Mouse (Mus musculus): ENCODE data around the gene Gsk3a. TPM values are rescaled to one million over a fixed set of nuclear protein-coding genes. Genes with fewer than 3 reads are reported as not detected.

The Gsk3a gene
- 56.1 TPM for polyA plus RNA-seq (2015; fragmentation: Illumina TruSeq; extraction: RNeasy Lipid Tissue Mini Kit (QIAGEN cat#74804); ENCODE audit: insufficient read depth, low replicate concordance)

GRCm38 (mm10) chr7:25237249-25238014 lies at the start of gene Gsk3a:
Gene Gsk3a (minus strand): TSS chr7:25237851.

GRCm38 (mm10) chr7:25267301-25267750 lies 29.7 kb upstream of the Gsk3a start, which contains the start of gene Cic:
Gene Cic (plus strand): TSS chr7:25267704.

GRCm38 (mm10) chr7:25250141-25250972 lies 12.7 kb upstream of the Gsk3a start, which contains the start of gene Erf:
Gene Erf (minus strand): TSS chr7:25250761.

GRCm38 (mm10) chr7:25221102-25221883 lies 16.4 kb downstream of the Gsk3a start, which contains the start of gene Zfp526:
Gene Zfp526 (plus strand): TSS chr7:25221425.

GRCm38 (mm10) chr7:25220457-25221101 lies 17.1 kb downstream of the Gsk3a start, which contains the start of gene Dedd2:
Gene Dedd2 (minus strand): TSS chr7:25220615.

GRCm38 (mm10) chr7:25179606-25180161 lies 58.0 kb downstream of the Gsk3a start, which contains the start of gene Pou2f2:
Gene Pou2f2 (minus strand): TSS chr7:25179726.

Other genes with a start within 250 kb of the Gsk3a start
- gene Atp1a3, start 231.9 kb downstream of the Gsk3a start, polyA plus RNA-seq (2015; fragmentation: Illumina TruSeq; extraction: RNeasy Lipid Tissue Mini Kit (QIAGEN cat#74804); ENCODE audit: insufficient read depth, low replicate concordance) = 4.9 TPM
- 2.4 TPM for gene Grik5, start 165.5 kb downstream of the Gsk3a start, polyA plus RNA-seq (2015; fragmentation: Illumina TruSeq; extraction: RNeasy Lipid Tissue Mini Kit (QIAGEN cat#74804); ENCODE audit: insufficient read depth, low replicate concordance)
- 1.7 TPM for gene Zfp574, start 165.3 kb downstream of the Gsk3a start, polyA plus RNA-seq (2015; fragmentation: Illumina TruSeq; extraction: RNeasy Lipid Tissue Mini Kit (QIAGEN cat#74804); ENCODE audit: insufficient read depth, low replicate concordance)
- 34.8 TPM for gene Pou2f2, start 58.1 kb downstream of the Gsk3a start, polyA plus RNA-seq (2015; fragmentation: Illumina TruSeq; extraction: RNeasy Lipid Tissue Mini Kit (QIAGEN cat#74804); ENCODE audit: insufficient read depth, low replicate concordance)
- gene Dedd2, start 17.2 kb downstream of the Gsk3a start, polyA plus RNA-seq (2015; fragmentation: Illumina TruSeq; extraction: RNeasy Lipid Tissue Mini Kit (QIAGEN cat#74804); ENCODE audit: insufficient read depth, low replicate concordance) = 21.2 TPM
- 6.4 TPM for gene Zfp526, start 16.4 kb downstream of the Gsk3a start, polyA plus RNA-seq (2015; fragmentation: Illumina TruSeq; extraction: RNeasy Lipid Tissue Mini Kit (QIAGEN cat#74804); ENCODE audit: insufficient read depth, low replicate concordance)
- 4.6 TPM for gene Erf, start 12.9 kb upstream of the Gsk3a start, polyA plus RNA-seq (2015; fragmentation: Illumina TruSeq; extraction: RNeasy Lipid Tissue Mini Kit (QIAGEN cat#74804); ENCODE audit: insufficient read depth, low replicate concordance)
- 85.9 TPM for gene Cic, start 29.9 kb upstream of the Gsk3a start, polyA plus RNA-seq (2015; fragmentation: Illumina TruSeq; extraction: RNeasy Lipid Tissue Mini Kit (QIAGEN cat#74804); ENCODE audit: insufficient read depth, low replicate concordance)
- 21.5 TPM for gene Pafah1b3, start 60.1 kb upstream of the Gsk3a start, polyA plus RNA-seq (2015; fragmentation: Illumina TruSeq; extraction: RNeasy Lipid Tissue Mini Kit (QIAGEN cat#74804); ENCODE audit: insufficient read depth, low replicate concordance)
- not detected for gene Prr19, start 63.6 kb upstream of the Gsk3a start, polyA plus RNA-seq (2015; fragmentation: Illumina TruSeq; extraction: RNeasy Lipid Tissue Mini Kit (QIAGEN cat#74804); ENCODE audit: insufficient read depth, low replicate concordance)
- gene Tmem145, start 68.3 kb upstream of the Gsk3a start, polyA plus RNA-seq (2015; fragmentation: Illumina TruSeq; extraction: RNeasy Lipid Tissue Mini Kit (QIAGEN cat#74804); ENCODE audit: insufficient read depth, low replicate concordance) = not detected
- 2.7 TPM for gene Megf8, start 79.3 kb upstream of the Gsk3a start, polyA plus RNA-seq (2015; fragmentation: Illumina TruSeq; extraction: RNeasy Lipid Tissue Mini Kit (QIAGEN cat#74804); ENCODE audit: insufficient read depth, low replicate concordance)
- not detected for gene Cnfn, start 131.9 kb upstream of the Gsk3a start, polyA plus RNA-seq (2015; fragmentation: Illumina TruSeq; extraction: RNeasy Lipid Tissue Mini Kit (QIAGEN cat#74804); ENCODE audit: insufficient read depth, low replicate concordance)
- gene Lipe, start 160.9 kb upstream of the Gsk3a start, polyA plus RNA-seq (2015; fragmentation: Illumina TruSeq; extraction: RNeasy Lipid Tissue Mini Kit (QIAGEN cat#74804); ENCODE audit: insufficient read depth, low replicate concordance) = 9.6 TPM
- gene Cxcl17, start 175.0 kb upstream of the Gsk3a start, polyA plus RNA-seq (2015; fragmentation: Illumina TruSeq; extraction: RNeasy Lipid Tissue Mini Kit (QIAGEN cat#74804); ENCODE audit: insufficient read depth, low replicate concordance) = not detected
- gene Ceacam1, start 239.8 kb upstream of the Gsk3a start, polyA plus RNA-seq (2015; fragmentation: Illumina TruSeq; extraction: RNeasy Lipid Tissue Mini Kit (QIAGEN cat#74804); ENCODE audit: insufficient read depth, low replicate concordance) = 51.9 TPM